Mouse (Mus musculus) neutrophil, adult 59 days (primary cell): Measurements from ENCODE around the gene Gtf2a2. TPM values are rescaled to one million over a fixed set of nuclear protein-coding genes. Genes with fewer than 3 reads are reported as not detected.

Source experiments
- total RNA-seq, 2 experiments: library from RNA; stranded (reverse); gene quantifications; 1 replicate in 1 of 2; 2 replicates in 1 of 2; pipeline ENCODE4 v1.2.4; 2023

The Gtf2a2 gene
- 10 to 100 TPM; 49.0 to 62.6 TPM for total RNA-seq

GRCm38 (mm10) chr9:70012408-70012901, at the start of gene Gtf2a2:
Gene Gtf2a2, plus strand, starts transcription at chr9:70012550.

GRCm38 (mm10) chr9:69989303-69990121, 22.8 kb upstream of the Gtf2a2 start, which contains the start of gene Bnip2:
Gene Bnip2, plus strand, starts transcription at chr9:69989466.

GRCm38 (mm10) chr9:70037988-70038387, 25.6 kb downstream of the Gtf2a2 start, which contains the start of gene Gcnt3:
Gene Gcnt3, minus strand, starts transcription at chr9:70038088.

Other genes starting within 250 kb of the Gtf2a2 start
- 10 to 100 TPM; 79.7 to 97.8 TPM for gene Bnip2, start 23.1 kb upstream of the Gtf2a2 start, total RNA-seq
- gene Gcnt3, start 25.5 kb downstream of the Gtf2a2 start, total RNA-seq: not detected
- not detected for gene Fam81a, start 130.0 kb downstream of the Gtf2a2 start, total RNA-seq
- gene Myo1e, start 194.8 kb downstream of the Gtf2a2 start, total RNA-seq: 1 to 10 TPM in 1 of 2 experiments, under 1 TPM in 1; 0.89 to 2.5 TPM